Mouse (Mus musculus): ENCODE measurements around the gene Grtp1. TPM values are rescaled to one million over a fixed set of nuclear protein-coding genes. Genes with fewer than 3 reads are reported as not detected.

Grtp1 gene
- total RNA-seq, 2 experiments from 2014 or later, result 2.8 to 2.9 TPM

- intact Hi-C loops (cut with DNase I), result no loop called here
Observed at GRCm38 (mm10) chr8:13139641-13140182, 60.7 kb downstream of the Grtp1 start.

GRCm38 (mm10) chr8:13132220-13132619 is 68.2 kb downstream of the Grtp1 start:
- peak; percentile 43 to 75 for DNase-seq
- intact Hi-C loops (cut with DNase I), result loop anchor here (5.0 kb wide), 1 partner anchor 75 kb away; no protein-coding TSS in a partner anchor

More at GRCm38 (mm10) chr8:13139641-13140182, 60.7 kb downstream of the Grtp1 start:
- no peak for DNase-seq

- no peak for DNase-seq
- intact Hi-C loops (cut with DNase I), result no loop called here
Observed at GRCm38 (mm10) chr8:13124897-13125296, 75.5 kb downstream of the Grtp1 start.

- intact Hi-C loops (cut with DNase I), result no loop called here
- no peak for DNase-seq
Observed at GRCm38 (mm10) chr8:13122887-13123421, 77.5 kb downstream of the Grtp1 start.

Small RNA genes lying within 50 kb of the gene (microRNA-seq; reads per million reads assigned to microRNA genes)
- gene Mir1968 (23.9 to 34.4 reads per million in 2 experiments), gene Mir7065 (0 reads per million in 2 experiments)

Other genes with a start within 250 kb of the Grtp1 start
- gene F7, start 174.6 kb downstream of the Grtp1 start, total RNA-seq (2021), result under 1 TPM; 0.15 to 0.19 TPM
- under 1 TPM; 0.67 to 0.71 TPM for gene F10, start 163.3 kb downstream of the Grtp1 start, total RNA-seq (2021)
- not detected for gene Proz, start 139.7 kb downstream of the Grtp1 start, total RNA-seq (2021)
- gene Pcid2, start 95.2 kb downstream of the Grtp1 start, total RNA-seq (2021), result 10 to 100 TPM in 1 of 2 experiments, 1 to 10 TPM in 1; 8.8 to 10.7 TPM
- gene Cul4a, start 95.0 kb downstream of the Grtp1 start, total RNA-seq (2021), result 10 to 100 TPM; 78.0 to 78.3 TPM
- 100 to 1,000 TPM; 328 to 332 TPM for gene Lamp1, start 41.5 kb downstream of the Grtp1 start, total RNA-seq (2021)
- gene Adprhl1, start 53.5 kb upstream of the Grtp1 start, total RNA-seq (2021), result 100 to 1,000 TPM; 380 to 433 TPM
- gene Dcun1d2, start 87.5 kb upstream of the Grtp1 start, total RNA-seq (2021), result 10 to 100 TPM; 45.7 to 51.6 TPM
- 10 to 100 TPM; 22.0 to 26.6 TPM for gene Tmco3, start 87.6 kb upstream of the Grtp1 start, total RNA-seq (2021)
- 10 to 100 TPM; 40.4 to 45.5 TPM for gene Tfdp1, start 138.1 kb upstream of the Grtp1 start, total RNA-seq (2021)
- not detected for gene Atp4b, start 196.2 kb upstream of the Grtp1 start, total RNA-seq (2021)
- under 1 TPM; 0.02 to 0.05 TPM for gene Grk1, start 204.5 kb upstream of the Grtp1 start, total RNA-seq (2021)
- gene Tmem255b, start 234.6 kb upstream of the Grtp1 start, total RNA-seq (2021), result 10 to 100 TPM; 13.8 to 14.6 TPM